Comparison of ENCODE assay signal across 12 mouse cellular contexts in genomic region chr17:87041739-87042138, GRCm38 (mm10). TPM values are rescaled to one million over a fixed set of nuclear protein-coding genes. Genes with fewer than 3 reads are reported as not detected.
A peak's percentile ranks its signal among the peaks of the same experiment; 100 is the strongest.
DNase-seq lines count a peak whose midpoint lies in the region; ATAC-seq and TF ChIP-seq lines count a peak whose summit lies in the region.
"Had no signal": no experiment of that assay in that cellular context is flagged by ENCODE, and none has a peak within 500 bp of the region (broad histone marks: within the 10 kb centered on the region; RNA-seq: fewer than 3 reads in every experiment).

No protein-coding gene starts in this region.

- H3K4me1 ChIP-seq in heart, embryonic 14.5 days (ENCODE audit: control insufficient read depth in 2 of 2, insufficient read depth in 2 of 2, low read length in 2 of 2): no peaks in the 10 kb centered on the region
- 0 out of 2 replicates have a peak, but pooled peaks cover 3% of the 10 kb centered on the region for H3K4me1 ChIP-seq in forebrain, postnatal 0 days (ENCODE audit: insufficient read depth)
- H3K4me1 ChIP-seq in kidney, embryonic 14.5 days (ENCODE audit: control insufficient read depth, insufficient read depth, low read length): no peaks in the 10 kb centered on the region
- H3K4me1 ChIP-seq: embryonic facial prominence, embryonic 15.5 days; liver, embryonic 15.5 days had no signal

- no peaks in the 10 kb centered on the region for H3K9me3 ChIP-seq in heart, embryonic 14.5 days (ENCODE audit: control insufficient read depth, low read length)
- H3K9me3 ChIP-seq in forebrain, postnatal 0 days (ENCODE audit: low read length): no peaks in the 10 kb centered on the region
- no peaks in the 10 kb centered on the region for H3K9me3 ChIP-seq in kidney, embryonic 14.5 days (ENCODE audit: control insufficient read depth, low read length)
- H3K9me3 ChIP-seq: embryonic facial prominence, embryonic 15.5 days; liver, embryonic 15.5 days had no signal

- no peaks in the 10 kb centered on the region; the same call in 1 of the 2 replicates for H3K27me3 ChIP-seq in heart, embryonic 14.5 days (ENCODE audit: control insufficient read depth, insufficient read depth, low read length)
- no peaks in the 10 kb centered on the region for H3K27me3 ChIP-seq in forebrain, postnatal 0 days (ENCODE audit: insufficient read depth, low read length)
- H3K27me3 ChIP-seq in kidney, embryonic 14.5 days (ENCODE audit: control insufficient read depth, insufficient read depth, low read length): no peaks in the 10 kb centered on the region
- H3K27me3 ChIP-seq: embryonic facial prominence, embryonic 15.5 days; liver, embryonic 15.5 days had no signal

- intact Hi-C loops in heart, postnatal 36 days (cut with DNase I): no loop called here
- intact Hi-C loops in left cerebral cortex, postnatal 10 days (cut with DNase I): loop anchor here (5.0 kb wide), 2 partner anchors 66 to 129 kb away; partner anchors contain the start of gene Socs5

- no peak overlapping the region for H3K9ac ChIP-seq in heart, embryonic 14.5 days (ENCODE audit: low read length)
- no peak overlapping the region for H3K9ac ChIP-seq in forebrain, postnatal 0 days
- no peak overlapping the region for H3K9ac ChIP-seq in kidney, embryonic 14.5 days (ENCODE audit: low read depth, low read length)
- H3K9ac ChIP-seq: embryonic facial prominence, embryonic 15.5 days; liver, embryonic 15.5 days had no signal

- no peak overlapping the region for H3K4me3 ChIP-seq in heart, embryonic 14.5 days (ENCODE audit: control insufficient read depth in 1 of 2, insufficient read depth in 1 of 2, low read depth in 1 of 2, low read length in 2 of 2)
- no peak overlapping the region for H3K4me3 ChIP-seq in forebrain, postnatal 0 days (ENCODE audit: low read depth, low read length)
- no peak overlapping the region for H3K4me3 ChIP-seq in kidney, embryonic 14.5 days (ENCODE audit: low read length)
- H3K4me3 ChIP-seq: embryonic facial prominence, embryonic 15.5 days; liver, embryonic 15.5 days had no signal

- peaks cover 17% of the 10 kb centered on the region for H3K36me3 ChIP-seq in heart, embryonic 14.5 days (ENCODE audit: control insufficient read depth, insufficient read depth, low read length)
- H3K36me3 ChIP-seq in forebrain, postnatal 0 days (ENCODE audit: insufficient read depth): peaks cover 9% of the 10 kb centered on the region; the same call in 1 of the 2 replicates
- no peaks in the 10 kb centered on the region for H3K36me3 ChIP-seq in kidney, embryonic 14.5 days (ENCODE audit: control insufficient read depth, insufficient read depth, low read length)
- H3K36me3 ChIP-seq: liver, embryonic 15.5 days had no signal

- no peak for DNase-seq in heart, postnatal 36 days
- peak; percentile 48 for DNase-seq in forebrain, postnatal 0 days
- peak; percentile 36 to 54 for DNase-seq in left cerebral cortex, postnatal 10 days (ENCODE audit: extremely low spot score in 1 of 2, low spot score in 2 of 2)
- peak; percentile 72 to 79 for DNase-seq in right cerebral cortex, postnatal 10 days (ENCODE audit: low spot score in 2 of 2)
- DNase-seq in retina, embryonic 14.5 days (ENCODE audit: low spot score): no peak
- DNase-seq in testis, postnatal 10 days (ENCODE audit: low spot score): no peak
- DNase-seq: heart, postnatal 14 days; kidney, postnatal 14 days had no signal

- ATAC-seq in heart, embryonic 14.5 days (ENCODE audit: insufficient number of reproducible peaks, insufficient read depth, low FRiP score, low read depth): no peak
- peak; percentile 38 for ATAC-seq in forebrain, postnatal 0 days
- ATAC-seq in kidney, embryonic 14.5 days (ENCODE audit: low FRiP score, low TSS enrichment): no peak

- 54% methylated on average over 19 of the region's 19 CpGs for WGBS in heart, embryonic 14.5 days
- WGBS in forebrain, postnatal 0 days: 49% methylated on average over 19 of the region's 19 CpGs
- 74% methylated on average over 19 of the region's 19 CpGs for WGBS in kidney, embryonic 14.5 days

- H3K4me2 ChIP-seq in heart, embryonic 14.5 days (ENCODE audit: low read length): peak overlapping the region; percentile 34
- peak overlapping the region; percentile 14; the same call in 1 of the 2 replicates for H3K4me2 ChIP-seq in forebrain, postnatal 0 days (ENCODE audit: low read depth)
- H3K4me2 ChIP-seq in kidney, embryonic 14.5 days (replicated peaks; ENCODE audit: low read depth, low read length): no peak overlapping the region
- H3K4me2 ChIP-seq: embryonic facial prominence, embryonic 15.5 days; liver, embryonic 15.5 days had no signal

- TF ChIP-seq CTCF in forebrain, postnatal 0 days (IDR thresholded peaks at IDR 0.05; ENCODE audit: low read depth): no peak

- H3K27ac ChIP-seq in heart, embryonic 14.5 days (replicated peaks in 1 of 2; ENCODE audit: control insufficient read depth in 1 of 2, insufficient read depth in 1 of 2, low read depth in 2 of 2, low read length in 2 of 2): no peak overlapping the region
- H3K27ac ChIP-seq in forebrain, postnatal 0 days (ENCODE audit: low read depth, low read length): no peak overlapping the region
- no peak overlapping the region for H3K27ac ChIP-seq in kidney, embryonic 14.5 days (ENCODE audit: low read depth, low read length)
- H3K27ac ChIP-seq: embryonic facial prominence, embryonic 15.5 days; liver, embryonic 15.5 days had no signal

RNA-seq across cellular contexts. Expression of gene Cript, which starts 16.4 kb away (rescaled TPM):
- 121 and 130 TPM in 2 replicates for polyA plus RNA-seq in heart, embryonic 14.5 days (2014; fragmentation: Nextera tagmentation; extraction: Ambion mirVana)
- total RNA-seq in heart, postnatal 36 days (2021): 10 to 100 TPM; 44.1 to 44.4 TPM
- total RNA-seq in forebrain, postnatal 0 days (2014; rRNA removed): 82.7 and 109 TPM in 2 replicates
- 215 and 249 TPM in 2 replicates for polyA plus RNA-seq in forebrain, postnatal 0 days (2015; fragmentation: Nextera tagmentation; extraction: Ambion mirVana)
- total RNA-seq in left cerebral cortex, postnatal 10 days (2021): 10 to 100 TPM; 64.9 to 70.9 TPM
- polyA plus RNA-seq in kidney, embryonic 14.5 days (2014; fragmentation: Nextera tagmentation; extraction: Ambion mirVana): 150 and 193 TPM in 2 replicates

RNA-seq across cellular contexts. Expression of gene Pigf, which starts 16.5 kb away (rescaled TPM):
- 12.5 and 16.4 TPM in 2 replicates for polyA plus RNA-seq in heart, embryonic 14.5 days (2014; fragmentation: Nextera tagmentation; extraction: Ambion mirVana)
- 1 to 10 TPM; 3.5 to 4.1 TPM for total RNA-seq in heart, postnatal 36 days (2021)
- total RNA-seq in forebrain, postnatal 0 days (2014; rRNA removed): 18.2 and 19.1 TPM in 2 replicates
- 28.7 and 34.0 TPM in 2 replicates for polyA plus RNA-seq in forebrain, postnatal 0 days (2015; fragmentation: Nextera tagmentation; extraction: Ambion mirVana)
- total RNA-seq in left cerebral cortex, postnatal 10 days (2021): 10 to 100 TPM; 16.2 to 19.2 TPM
- polyA plus RNA-seq in kidney, embryonic 14.5 days (2014; fragmentation: Nextera tagmentation; extraction: Ambion mirVana): 39.3 and 46.1 TPM in 2 replicates

Comparison
In these comparisons a context has a peak if more than half of its experiments do, and no peak if none do; other contexts are left out.
1. DNase-seq: peak in forebrain, postnatal 0 days (single experiment), left cerebral cortex, postnatal 10 days (2 of 2) and right cerebral cortex, postnatal 10 days (2 of 2); none in heart, postnatal 36 days (0 of 2), retina, embryonic 14.5 days (single experiment) and testis, postnatal 10 days (single experiment).